Mouse (Mus musculus): ENCODE measurements around the gene Prmt1.

Prmt1 gene

GRCm38 (mm10) chr7:45013366-45014095 is 27.2 kb upstream of the Prmt1 start:
- intact Hi-C loops (cut with DNase I) = no loop called here

GRCm38 (mm10) chr7:45012824-45013223 is 26.5 kb upstream of the Prmt1 start:
- intact Hi-C loops (cut with DNase I) = no loop called here

GRCm38 (mm10) chr7:45012011-45012410 is 25.6 kb upstream of the Prmt1 start:
- intact Hi-C loops (cut with DNase I) = no loop called here

GRCm38 (mm10) chr7:45008411-45008810 is 22.0 kb upstream of the Prmt1 start:
- intact Hi-C loops (cut with DNase I) = no loop called here

- intact Hi-C loops (cut with DNase I) = no loop called here
Observed at GRCm38 (mm10) chr7:45007846-45008245, 21.5 kb upstream of the Prmt1 start.

- intact Hi-C loops (cut with DNase I) = no loop called here
Observed at GRCm38 (mm10) chr7:45007141-45007540, 20.8 kb upstream of the Prmt1 start.

GRCm38 (mm10) chr7:45006503-45006902 is 20.1 kb upstream of the Prmt1 start:
- intact Hi-C loops (cut with DNase I) = no loop called here

- intact Hi-C loops (cut with DNase I) = no loop called here
Observed at GRCm38 (mm10) chr7:45005321-45005992, 19.1 kb upstream of the Prmt1 start.

- intact Hi-C loops (cut with DNase I) = no loop called here
Observed at GRCm38 (mm10) chr7:45004546-45004945, 18.2 kb upstream of the Prmt1 start.

- intact Hi-C loops (cut with DNase I) = no loop called here
Observed at GRCm38 (mm10) chr7:45002440-45002839, 16.1 kb upstream of the Prmt1 start.

GRCm38 (mm10) chr7:45000539-45001114 is 14.3 kb upstream of the Prmt1 start:
- intact Hi-C loops (cut with DNase I) = no loop called here

GRCm38 (mm10) chr7:44999753-45000152 is 13.4 kb upstream of the Prmt1 start:
- intact Hi-C loops (cut with DNase I) = no loop called here

GRCm38 (mm10) chr7:44998501-44998955 is 12.2 kb upstream of the Prmt1 start, which contains the start of gene Bcl2l12:
Gene Bcl2l12, minus strand, starts transcription at chr7:44998712.
- intact Hi-C loops (cut with DNase I) = no loop called here

GRCm38 (mm10) chr7:44997940-44998428 is 11.6 kb upstream of the Prmt1 start:
- intact Hi-C loops (cut with DNase I) = no loop called here

- intact Hi-C loops (cut with DNase I) = no loop called here
Observed at GRCm38 (mm10) chr7:44997231-44997939, 11.0 kb upstream of the Prmt1 start, which contains the start of gene Irf3. Gene Irf3, plus strand, starts transcription at chr7:44997648.

- intact Hi-C loops (cut with DNase I) = no loop called here
Observed at GRCm38 (mm10) chr7:44996672-44997071, 10.3 kb upstream of the Prmt1 start.

- intact Hi-C loops (cut with DNase I) = no loop called here
Observed at GRCm38 (mm10) chr7:44986879-44987718, 731 bp upstream of the Prmt1 start.

GRCm38 (mm10) chr7:44985595-44986191 is 675 bp downstream of the Prmt1 start:
- intact Hi-C loops (cut with DNase I) = no loop called here

GRCm38 (mm10) chr7:44984833-44985164 is 1.6 kb downstream of the Prmt1 start:
- intact Hi-C loops (cut with DNase I) = no loop called here
